Mouse (Mus musculus): ENCODE data around the gene Olfr282. TPM values are rescaled to one million over a fixed set of nuclear protein-coding genes. Genes with fewer than 3 reads are reported as not detected.

Gene Olfr282
- polyA plus RNA-seq, 1 experiment from 2014 or later = not detected

DNA sequence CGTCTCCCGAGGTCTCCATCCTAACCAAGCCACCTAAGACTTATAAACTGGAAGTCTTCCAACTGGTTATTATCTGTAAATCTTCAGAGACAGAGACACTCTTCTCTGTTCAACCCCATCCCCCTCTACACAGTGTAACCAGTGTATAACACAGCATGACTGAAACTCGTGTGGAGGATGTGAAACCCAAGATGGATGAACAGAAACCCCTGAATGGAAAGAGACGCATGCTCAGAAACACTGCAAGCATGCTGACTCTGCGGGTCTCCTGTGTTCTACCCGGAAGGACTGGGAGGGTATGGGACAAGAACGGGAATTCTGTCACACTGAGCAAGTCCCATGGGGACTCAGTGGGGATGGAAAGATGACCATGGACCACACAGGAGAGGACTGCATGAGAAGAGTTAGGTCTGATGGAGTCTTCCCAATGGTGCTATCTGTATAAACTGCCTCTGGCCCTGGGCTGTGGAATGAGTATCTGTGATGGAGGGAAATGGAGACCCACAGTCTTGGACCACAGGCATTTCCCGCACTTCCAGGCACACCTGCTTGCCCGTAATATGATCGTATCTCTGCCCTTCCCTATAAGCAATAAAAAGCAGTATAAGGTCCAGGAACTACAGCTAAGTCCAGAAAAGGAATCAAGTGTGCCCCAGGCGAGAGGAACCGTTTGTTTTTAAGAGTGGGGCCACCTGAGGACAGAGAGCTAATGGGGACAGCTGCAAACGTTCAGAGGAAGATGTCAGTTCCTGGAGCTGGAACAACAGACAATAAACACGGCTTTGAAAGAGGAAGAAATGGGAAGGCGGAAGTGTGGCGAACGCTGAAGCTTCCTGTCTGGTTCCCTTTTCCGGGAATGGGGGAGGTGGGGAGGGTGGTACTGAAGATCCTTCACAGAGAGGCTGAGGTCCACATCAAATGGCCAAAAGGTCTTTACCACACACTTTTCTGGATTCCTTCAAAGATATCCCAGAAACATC lies 53.2 kb downstream of the Olfr282 start:
- H3K36me3 ChIP-seq (ENCODE audit: insufficient read depth, low read length) = no peaks in the 10 kb centered on the region
- WGBS = 38% methylated on average over 18 of the region's 18 CpGs
- peak; percentile 73 for DNase-seq (ENCODE audit: low spot score)
- TF ChIP-seq CTCF (IDR thresholded peaks at IDR 0.05; ENCODE audit: low read depth) = no peak
- no peaks in the 10 kb centered on the region for H3K27me3 ChIP-seq (ENCODE audit: insufficient read depth, low read length)
- no peaks in the 10 kb centered on the region for H3K9me3 ChIP-seq (replicated peaks; ENCODE audit: low read length)
- H3K4me2 ChIP-seq (ENCODE audit: low read length) = peak overlapping the region; percentile 21; the same call in 1 of the 2 replicates
- no peaks in the 10 kb centered on the region for H3K4me1 ChIP-seq (replicated peaks; ENCODE audit: insufficient read depth, low read length)
- no peak overlapping the region for H3K4me3 ChIP-seq (replicated peaks; ENCODE audit: low read depth, low read length)
- 0 out of 2 replicates have a peak overlapping the region, but pooled peaks have one; percentile 31 for H3K27ac ChIP-seq
- H3K9ac ChIP-seq (ENCODE audit: low read depth, low read length) = no peak overlapping the region
- no peak for ATAC-seq (replicated peaks; ENCODE audit: low FRiP score, low read depth)

DNA sequence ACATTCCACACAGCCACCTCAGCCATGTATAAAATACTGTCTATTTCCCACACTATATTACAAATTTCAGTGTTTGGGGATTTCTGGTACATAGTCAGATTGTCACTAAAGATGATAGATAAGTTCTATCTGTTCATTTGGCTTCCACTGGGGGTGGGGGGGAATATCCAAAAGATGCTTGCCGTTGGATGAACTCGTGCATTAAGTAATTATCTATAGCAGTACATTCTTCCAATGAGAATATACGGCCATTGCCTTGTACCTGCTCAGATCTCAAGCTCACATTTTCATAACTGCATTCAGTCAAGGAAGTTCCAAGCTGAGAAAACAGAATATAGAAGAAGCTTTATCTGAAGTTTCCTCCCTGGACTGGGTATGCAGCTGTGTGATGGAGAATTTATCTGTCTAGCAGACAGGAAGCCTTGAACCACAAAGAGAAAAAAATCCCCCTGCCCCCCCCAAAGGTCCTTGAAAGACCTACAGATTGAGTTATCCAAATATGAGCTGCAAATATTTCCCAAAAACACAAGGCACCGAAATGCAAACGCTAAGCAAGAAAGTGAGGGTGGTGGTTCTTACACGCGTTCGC lies 55.5 kb downstream of the Olfr282 start:
- 97% methylated on average over 8 of the region's 8 CpGs for WGBS
- H3K4me2 ChIP-seq (ENCODE audit: low read length) = no peak overlapping the region
- H3K4me1 ChIP-seq (replicated peaks; ENCODE audit: insufficient read depth, low read length) = no peaks in the 10 kb centered on the region
- no peaks in the 10 kb centered on the region for H3K27me3 ChIP-seq (ENCODE audit: insufficient read depth, low read length)
- no peak for ATAC-seq (replicated peaks; ENCODE audit: low FRiP score, low read depth)
- no peak for TF ChIP-seq CTCF (IDR thresholded peaks at IDR 0.05; ENCODE audit: low read depth)
- H3K9ac ChIP-seq (ENCODE audit: low read depth, low read length) = no peak overlapping the region
- no peak for DNase-seq (ENCODE audit: low spot score)
- H3K4me3 ChIP-seq (replicated peaks; ENCODE audit: low read depth, low read length) = no peak overlapping the region
- no peak overlapping the region for H3K27ac ChIP-seq
- no peaks in the 10 kb centered on the region for H3K36me3 ChIP-seq (ENCODE audit: insufficient read depth, low read length)
- H3K9me3 ChIP-seq (replicated peaks; ENCODE audit: low read length) = no peaks in the 10 kb centered on the region

Other genes starting within 250 kb of the Olfr282 start
- gene Olfr288, start 235.7 kb upstream of the Olfr282 start, polyA plus RNA-seq (2015; fragmentation: Nextera tagmentation; extraction: Ambion mirVana) = not detected in 2 replicates
- not detected in 2 replicates for gene Gm44579, start 210.2 kb upstream of the Olfr282 start, polyA plus RNA-seq (2015; fragmentation: Nextera tagmentation; extraction: Ambion mirVana)
- gene Olfr287, start 210.2 kb upstream of the Olfr282 start, polyA plus RNA-seq (2015; fragmentation: Nextera tagmentation; extraction: Ambion mirVana) = not detected in 2 replicates
- not detected in 2 replicates for gene Olfr286, start 196.8 kb upstream of the Olfr282 start, polyA plus RNA-seq (2015; fragmentation: Nextera tagmentation; extraction: Ambion mirVana)
- not detected in 2 replicates for gene H1fnt, start 173.9 kb upstream of the Olfr282 start, polyA plus RNA-seq (2015; fragmentation: Nextera tagmentation; extraction: Ambion mirVana)
- 1.6 and 1.9 TPM in 2 replicates for gene Zfp641, start 135.1 kb upstream of the Olfr282 start, polyA plus RNA-seq (2015; fragmentation: Nextera tagmentation; extraction: Ambion mirVana)
- gene Olfr285, start 113.9 kb upstream of the Olfr282 start, polyA plus RNA-seq (2015; fragmentation: Nextera tagmentation; extraction: Ambion mirVana) = not detected in 2 replicates
- gene Olfr284, start 90.2 kb upstream of the Olfr282 start, polyA plus RNA-seq (2015; fragmentation: Nextera tagmentation; extraction: Ambion mirVana) = not detected in 2 replicates
- gene Olfr283, start 50.3 kb upstream of the Olfr282 start, polyA plus RNA-seq (2015; fragmentation: Nextera tagmentation; extraction: Ambion mirVana) = not detected in 2 replicates
- not detected in 2 replicates for gene Olfr281, start 21.4 kb downstream of the Olfr282 start, polyA plus RNA-seq (2015; fragmentation: Nextera tagmentation; extraction: Ambion mirVana)
- gene OR5BS1P, start 38.7 kb downstream of the Olfr282 start, polyA plus RNA-seq (2015; fragmentation: Nextera tagmentation; extraction: Ambion mirVana) = not detected in 2 replicates
- 0.24 and 0.30 TPM in 2 replicates for gene Lalba, start 51.5 kb downstream of the Olfr282 start, polyA plus RNA-seq (2015; fragmentation: Nextera tagmentation; extraction: Ambion mirVana)
- gene Olfr279, start 61.2 kb downstream of the Olfr282 start, polyA plus RNA-seq (2015; fragmentation: Nextera tagmentation; extraction: Ambion mirVana) = not detected in 2 replicates
- gene Kansl2, start 103.0 kb downstream of the Olfr282 start, polyA plus RNA-seq (2015; fragmentation: Nextera tagmentation; extraction: Ambion mirVana) = 87.1 and 96.3 TPM in 2 replicates
- 42.3 and 46.2 TPM in 2 replicates for gene Ccnt1, start 139.7 kb downstream of the Olfr282 start, polyA plus RNA-seq (2015; fragmentation: Nextera tagmentation; extraction: Ambion mirVana)
- gene 4930415O20Rik, start 139.8 kb downstream of the Olfr282 start, polyA plus RNA-seq (2015; fragmentation: Nextera tagmentation; extraction: Ambion mirVana) = 0.30 and 0.62 TPM in 2 replicates
- 16.8 and 17.0 TPM in 2 replicates for gene Adcy6, start 178.9 kb downstream of the Olfr282 start, polyA plus RNA-seq (2015; fragmentation: Nextera tagmentation; extraction: Ambion mirVana)
- 19.8 and 22.4 TPM in 2 replicates for gene Cacnb3, start 199.6 kb downstream of the Olfr282 start, polyA plus RNA-seq (2015; fragmentation: Nextera tagmentation; extraction: Ambion mirVana)
- 14.6 and 17.6 TPM in 2 replicates for gene Ddx23, start 231.7 kb downstream of the Olfr282 start, polyA plus RNA-seq (2015; fragmentation: Nextera tagmentation; extraction: Ambion mirVana)
- gene Rnd1, start 246.2 kb downstream of the Olfr282 start, polyA plus RNA-seq (2015; fragmentation: Nextera tagmentation; extraction: Ambion mirVana) = 0.50 and 0.66 TPM in 2 replicates